Comparison of ENCODE assay signal across 12 mouse cellular contexts in the genomic region with DNA sequence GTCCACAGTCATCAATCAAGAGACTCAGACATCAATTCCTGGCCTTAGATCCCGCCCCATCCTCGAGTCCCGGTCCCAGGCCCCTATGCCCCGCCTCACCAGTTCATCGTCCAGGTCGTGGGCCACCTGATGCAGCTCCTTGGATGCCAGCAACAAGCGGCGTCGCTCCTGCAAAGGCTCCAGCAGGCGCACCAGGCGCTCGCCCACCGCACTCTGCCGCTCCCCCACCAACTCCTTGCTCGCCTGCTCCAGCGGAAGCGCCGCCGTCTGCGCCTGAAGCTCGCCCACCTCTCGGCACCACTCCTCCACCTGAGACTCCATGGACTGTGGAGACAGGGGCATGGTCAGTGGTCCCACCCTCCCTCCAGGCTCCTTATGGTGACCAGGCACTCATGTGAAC. TPM values are rescaled to one million over a fixed set of nuclear protein-coding genes. Genes with fewer than 3 reads are reported as not detected.
DNase-seq lines count a peak whose midpoint lies in the region; ATAC-seq lines count a peak whose summit lies in the region.
"Had no signal": no experiment of that assay in that cellular context is flagged by ENCODE, and none has a peak within 500 bp of the region (broad histone marks: within the 10 kb centered on the region; RNA-seq: fewer than 3 reads in every experiment).

No protein-coding gene starts in this region.

- no peaks in the 10 kb centered on the region for H3K36me3 ChIP-seq in hindbrain, embryonic 12.5 days
- H3K36me3 ChIP-seq in hindbrain, embryonic 16.5 days (ENCODE audit: control insufficient read depth, insufficient read depth, low read length) = peaks cover 5% of the 10 kb centered on the region
- H3K36me3 ChIP-seq in hindbrain, embryonic 13.5 days = peaks cover 13% of the 10 kb centered on the region
- no peaks in the 10 kb centered on the region for H3K36me3 ChIP-seq in stomach, embryonic 16.5 days (ENCODE audit: control insufficient read depth, insufficient read depth, low read length)
- H3K36me3 ChIP-seq: liver, embryonic 12.5 days had no signal

- H3K4me3 ChIP-seq in hindbrain, embryonic 12.5 days = no peak overlapping the region
- no peak overlapping the region for H3K4me3 ChIP-seq in hindbrain, embryonic 16.5 days (ENCODE audit: low read length)
- H3K4me3 ChIP-seq in hindbrain, embryonic 13.5 days = 0 out of 2 replicates have a peak overlapping the region, but pooled peaks have one; percentile 8
- H3K4me3 ChIP-seq in stomach, embryonic 16.5 days (replicated peaks; ENCODE audit: low read length) = no peak overlapping the region
- H3K4me3 ChIP-seq: liver, embryonic 12.5 days had no signal

- peaks cover 11% of the 10 kb centered on the region for H3K4me1 ChIP-seq in hindbrain, embryonic 12.5 days
- H3K4me1 ChIP-seq in hindbrain, embryonic 16.5 days (ENCODE audit: control insufficient read depth, insufficient read depth, low read depth, low read length) = no peaks in the 10 kb centered on the region
- peaks cover 8% of the 10 kb centered on the region for H3K4me1 ChIP-seq in hindbrain, embryonic 13.5 days (replicated peaks)
- H3K4me1 ChIP-seq in stomach, embryonic 16.5 days (ENCODE audit: control insufficient read depth, insufficient read depth, low read length) = peaks cover 5% of the 10 kb centered on the region; the same call in 1 of the 2 replicates
- H3K4me1 ChIP-seq: liver, embryonic 12.5 days had no signal

- DNase-seq in right cerebral cortex, adult 18-20 months = peak; percentile 78
- DNase-seq in right cerebral cortex, postnatal 4 days = no peak
- DNase-seq in kidney, postnatal 25 days = no peak
- no peak for DNase-seq in urinary bladder, adult 2 months (ENCODE audit: low spot score)
- DNase-seq: kidney, adult 18-20 months; thymus, adult 18-20 months had no signal

- WGBS in hindbrain, embryonic 12.5 days = 1% methylated on average over 20 of the region's 22 CpGs
- WGBS in hindbrain, embryonic 16.5 days = 7% methylated on average over 22 of the region's 22 CpGs
- 3% methylated on average over 22 of the region's 22 CpGs for WGBS in hindbrain, embryonic 13.5 days
- 1% methylated on average over 22 of the region's 22 CpGs for WGBS in stomach, embryonic 16.5 days

- H3K9me3 ChIP-seq in hindbrain, embryonic 12.5 days (replicated peaks) = no peaks in the 10 kb centered on the region; the same call in 1 of the 2 replicates
- peaks cover 2% of the 10 kb centered on the region for H3K9me3 ChIP-seq in hindbrain, embryonic 16.5 days (ENCODE audit: control insufficient read depth, low read length)
- no peaks in the 10 kb centered on the region for H3K9me3 ChIP-seq in hindbrain, embryonic 13.5 days
- H3K9me3 ChIP-seq in stomach, embryonic 16.5 days (replicated peaks; ENCODE audit: control insufficient read depth, low read length) = no peaks in the 10 kb centered on the region

- ATAC-seq in hindbrain, embryonic 12.5 days (ENCODE audit: low FRiP score) = no peak
- ATAC-seq in hindbrain, embryonic 16.5 days = no peak
- no peak for ATAC-seq in hindbrain, embryonic 13.5 days (ENCODE audit: low FRiP score)
- ATAC-seq in stomach, embryonic 16.5 days (ENCODE audit: insufficient read depth, low FRiP score) = no peak
- ATAC-seq: CD4-positive, CD25-positive, alpha-beta regulatory T cell, adult 4 months; liver, embryonic 12.5 days had no signal

- H3K9ac ChIP-seq in hindbrain, embryonic 12.5 days = no peak overlapping the region
- no peak overlapping the region for H3K9ac ChIP-seq in hindbrain, embryonic 16.5 days (ENCODE audit: low read depth, low read length)
- H3K9ac ChIP-seq in hindbrain, embryonic 13.5 days = peak overlapping the region; percentile 35; the same call in 1 of the 2 replicates
- no peak overlapping the region for H3K9ac ChIP-seq in stomach, embryonic 16.5 days (ENCODE audit: low read length)
- H3K9ac ChIP-seq: liver, embryonic 12.5 days had no signal

- H3K27me3 ChIP-seq in hindbrain, embryonic 12.5 days = peaks cover 86% of the 10 kb centered on the region
- H3K27me3 ChIP-seq in hindbrain, embryonic 16.5 days (replicated peaks; ENCODE audit: control insufficient read depth, insufficient read depth, low read length) = peaks cover 65% of the 10 kb centered on the region
- H3K27me3 ChIP-seq in hindbrain, embryonic 13.5 days = peaks cover 91% of the 10 kb centered on the region
- H3K27me3 ChIP-seq in stomach, embryonic 16.5 days (ENCODE audit: control insufficient read depth, insufficient read depth, low read length) = peaks cover 66% of the 10 kb centered on the region

- peak overlapping the region; percentile 29 for H3K4me2 ChIP-seq in hindbrain, embryonic 12.5 days (replicated peaks)
- no peak overlapping the region for H3K4me2 ChIP-seq in hindbrain, embryonic 16.5 days (ENCODE audit: low read length)
- 0 out of 2 replicates have a peak overlapping the region, but pooled peaks have one; percentile 15 for H3K4me2 ChIP-seq in hindbrain, embryonic 13.5 days
- H3K4me2 ChIP-seq in stomach, embryonic 16.5 days (ENCODE audit: low read depth, low read length) = peak overlapping the region; percentile 24; the same call in 1 of the 2 replicates
- H3K4me2 ChIP-seq: liver, embryonic 12.5 days had no signal

- no peak overlapping the region for H3K27ac ChIP-seq in hindbrain, embryonic 12.5 days
- no peak overlapping the region for H3K27ac ChIP-seq in hindbrain, embryonic 16.5 days (ENCODE audit: low read depth, low read length)
- no peak overlapping the region for H3K27ac ChIP-seq in hindbrain, embryonic 13.5 days
- no peak overlapping the region for H3K27ac ChIP-seq in stomach, embryonic 16.5 days (ENCODE audit: low read length)
- H3K27ac ChIP-seq: liver, embryonic 12.5 days had no signal

RNA-seq across cellular contexts. Expression of a gene that starts 18.1 kb away (rescaled TPM):
- polyA plus RNA-seq in hindbrain, embryonic 12.5 days (2016; fragmentation: Nextera tagmentation; extraction: Ambion mirVana) = 0.43 and 0.59 TPM in 2 replicates
- polyA plus RNA-seq in hindbrain, embryonic 16.5 days (2015; fragmentation: Nextera tagmentation; extraction: Ambion mirVana) = not detected in 2 replicates
- not detected in 2 replicates for polyA plus RNA-seq in hindbrain, embryonic 13.5 days (2015; fragmentation: Nextera tagmentation; extraction: Ambion mirVana)
- polyA plus RNA-seq in stomach, embryonic 16.5 days (2015; fragmentation: Nextera tagmentation; extraction: Ambion mirVana) = 3.0 TPM in 1 of 2 replicates, not detected in the other
- polyA plus RNA-seq in urinary bladder, adult 2 months (2012; rRNA removed) = 0.43 and 0.67 TPM in 2 replicates
- polyA plus RNA-seq: CD4-positive, CD25-positive, alpha-beta regulatory T cell, adult 4 months; liver, embryonic 12.5 days had no signal

RNA-seq across cellular contexts. Expression of a gene that starts 19.5 kb away (rescaled TPM):
- polyA plus RNA-seq in hindbrain, embryonic 12.5 days (2016; fragmentation: Nextera tagmentation; extraction: Ambion mirVana) = 72.4 and 76.2 TPM in 2 replicates
- polyA plus RNA-seq in hindbrain, embryonic 16.5 days (2015; fragmentation: Nextera tagmentation; extraction: Ambion mirVana) = 31.6 and 38.0 TPM in 2 replicates
- polyA plus RNA-seq in hindbrain, embryonic 13.5 days (2015; fragmentation: Nextera tagmentation; extraction: Ambion mirVana) = 61.8 and 62.5 TPM in 2 replicates
- polyA plus RNA-seq in stomach, embryonic 16.5 days (2015; fragmentation: Nextera tagmentation; extraction: Ambion mirVana) = 41.0 and 41.7 TPM in 2 replicates
- 39.4 and 46.5 TPM in 2 replicates for polyA plus RNA-seq in urinary bladder, adult 2 months (2012; rRNA removed)

RNA-seq across cellular contexts. Expression of a gene that starts 37.8 kb away (rescaled TPM):
- polyA plus RNA-seq in hindbrain, embryonic 12.5 days (2016; fragmentation: Nextera tagmentation; extraction: Ambion mirVana) = 8.7 and 8.9 TPM in 2 replicates
- 14.1 and 17.2 TPM in 2 replicates for polyA plus RNA-seq in hindbrain, embryonic 16.5 days (2015; fragmentation: Nextera tagmentation; extraction: Ambion mirVana)
- polyA plus RNA-seq in hindbrain, embryonic 13.5 days (2015; fragmentation: Nextera tagmentation; extraction: Ambion mirVana) = 5.4 and 6.0 TPM in 2 replicates
- polyA plus RNA-seq in stomach, embryonic 16.5 days (2015; fragmentation: Nextera tagmentation; extraction: Ambion mirVana) = 170 and 202 TPM in 2 replicates
- 176 and 335 TPM in 2 replicates for polyA plus RNA-seq in urinary bladder, adult 2 months (2012; rRNA removed)
